Mouse (Mus musculus) gastrocnemius, adult 8-10 months (tissue): ENCODE results near the gene Ptpn6. TPM values are rescaled to one million over a fixed set of nuclear protein-coding genes. Genes with fewer than 3 reads are reported as not detected.
"Not testable (repeated sequence)": the region's sequence is repeated elsewhere in the genome, so short reads cannot be mapped to it uniquely, and the experiment has no call there.

Source experiments
- DNase-seq, 2 experiments: peaks; one replicate each; pipeline ENCODE4 v3.0.0; 2022; ENCODE audit warnings: low spot score in 2 of 2
- total RNA-seq, 4 experiments: library from RNA; stranded (reverse); gene quantifications; 2 replicates each; pipeline ENCODE4 v1.2.4; 2022

Ptpn6 gene
- total RNA-seq, 4 experiments from 2014 or later: 0.80 to 2.0 (median 1.2) TPM

- DNase-seq: peak; percentile 63 to 77
Observed at GRCm38 (mm10) chr6:124699962-124700610, 38.4 kb downstream of the Ptpn6 start.

GRCm38 (mm10) chr6:124699366-124699765 is 39.1 kb downstream of the Ptpn6 start:
- DNase-seq: no peak

DNA sequence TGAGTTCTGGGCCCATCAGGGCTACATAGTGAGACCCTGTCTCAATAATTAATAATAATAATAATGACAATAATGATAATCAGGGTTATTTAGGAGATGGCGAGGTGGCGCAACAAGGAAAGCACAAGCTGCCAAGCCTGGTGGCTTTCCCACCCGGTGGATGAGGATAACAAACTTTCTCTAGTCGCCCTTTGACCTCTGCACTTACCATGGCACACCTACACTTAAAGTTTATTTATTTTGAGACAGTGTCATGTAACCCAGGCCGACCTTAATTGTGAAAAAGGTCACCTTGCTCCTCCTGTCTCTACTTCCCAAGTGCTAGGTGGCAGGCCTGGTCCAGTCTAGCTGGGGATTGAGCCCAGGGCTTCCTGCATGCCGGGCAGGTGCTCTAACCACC is 39.8 kb downstream of the Ptpn6 start:
- no peak for DNase-seq

GRCm38 (mm10) chr6:124696441-124697150 is 41.9 kb downstream of the Ptpn6 start:
- no peak for DNase-seq

DNA sequence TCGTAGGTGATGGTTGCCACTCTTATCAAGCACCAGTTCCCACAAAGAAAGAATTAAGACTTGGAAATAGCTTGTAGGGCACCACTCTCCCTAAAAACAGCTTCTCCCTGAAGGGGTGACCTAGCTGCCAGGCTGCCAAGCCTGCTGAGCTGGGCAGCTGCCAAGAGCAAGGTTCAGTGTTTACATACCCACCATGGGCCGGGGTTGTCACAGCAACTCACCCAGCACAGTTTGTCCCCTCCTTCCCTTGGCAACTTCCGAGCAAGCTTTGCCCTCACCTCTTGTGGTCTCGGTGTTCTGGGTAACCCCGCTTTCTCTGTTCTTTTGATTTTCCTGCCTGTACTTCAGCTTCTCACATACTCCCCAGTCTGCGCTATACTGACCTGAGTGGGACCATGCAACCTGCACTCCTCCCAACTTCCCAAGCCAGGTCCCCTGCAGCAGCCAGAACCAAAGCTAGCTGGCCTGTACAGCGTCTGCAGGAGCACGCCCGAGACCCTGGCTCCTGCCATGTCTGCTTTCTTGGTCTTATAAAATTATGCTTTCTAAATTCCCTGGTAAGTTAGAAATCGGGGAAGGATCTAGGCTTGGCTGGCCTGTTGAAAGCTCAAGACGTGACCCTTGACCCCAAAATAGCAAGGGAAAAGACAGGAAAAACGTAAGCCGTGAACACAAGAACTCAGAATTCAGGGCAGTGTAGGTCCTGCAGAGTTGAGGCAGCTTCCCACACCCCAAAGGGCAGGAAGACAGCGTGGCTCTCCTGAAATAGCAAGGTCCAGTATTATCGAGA is 44.2 kb downstream of the Ptpn6 start:
- DNase-seq: peak in 1 of 2 experiments; percentile 14

DNA sequence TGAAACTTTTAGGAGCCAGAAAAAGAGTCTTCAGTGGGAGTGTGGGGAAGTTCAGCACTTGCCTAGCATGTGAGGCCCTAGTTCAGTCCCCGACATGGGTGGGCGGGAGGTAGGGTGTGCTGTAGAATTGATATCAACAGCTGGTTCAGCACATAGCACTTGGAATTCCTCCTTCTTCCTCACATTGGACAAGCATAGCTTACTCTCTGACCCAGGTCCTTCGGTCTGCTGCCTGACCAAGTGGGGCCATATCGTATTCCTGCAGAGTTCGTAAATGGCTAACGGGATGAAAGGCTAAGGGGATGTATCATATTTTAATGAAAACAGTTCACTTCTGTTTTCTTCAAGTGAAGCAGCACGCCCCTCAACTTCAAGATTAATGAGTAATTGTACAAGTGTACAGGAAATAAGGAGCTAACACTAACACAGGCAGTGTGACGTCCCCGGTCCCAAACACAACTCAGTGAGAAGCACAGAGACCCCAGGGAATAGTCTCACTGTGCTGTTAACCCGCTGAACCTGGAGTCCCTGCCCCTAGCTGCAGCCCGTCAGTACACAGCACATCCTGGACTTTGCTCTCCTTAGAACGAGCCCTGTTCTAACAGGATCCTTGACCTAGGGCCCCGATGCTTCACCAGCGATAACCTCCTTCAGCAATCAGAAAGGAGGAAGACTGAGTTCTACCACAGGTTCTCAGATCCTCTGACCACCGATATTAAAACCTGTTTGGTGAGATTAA is 45.1 kb downstream of the Ptpn6 start:
- DNase-seq: no peak

- DNase-seq: no peak
Observed at GRCm38 (mm10) chr6:124690517-124690916, 48.0 kb downstream of the Ptpn6 start.

GRCm38 (mm10) chr6:124689011-124689410 is 49.5 kb downstream of the Ptpn6 start:
- no peak for DNase-seq

DNA sequence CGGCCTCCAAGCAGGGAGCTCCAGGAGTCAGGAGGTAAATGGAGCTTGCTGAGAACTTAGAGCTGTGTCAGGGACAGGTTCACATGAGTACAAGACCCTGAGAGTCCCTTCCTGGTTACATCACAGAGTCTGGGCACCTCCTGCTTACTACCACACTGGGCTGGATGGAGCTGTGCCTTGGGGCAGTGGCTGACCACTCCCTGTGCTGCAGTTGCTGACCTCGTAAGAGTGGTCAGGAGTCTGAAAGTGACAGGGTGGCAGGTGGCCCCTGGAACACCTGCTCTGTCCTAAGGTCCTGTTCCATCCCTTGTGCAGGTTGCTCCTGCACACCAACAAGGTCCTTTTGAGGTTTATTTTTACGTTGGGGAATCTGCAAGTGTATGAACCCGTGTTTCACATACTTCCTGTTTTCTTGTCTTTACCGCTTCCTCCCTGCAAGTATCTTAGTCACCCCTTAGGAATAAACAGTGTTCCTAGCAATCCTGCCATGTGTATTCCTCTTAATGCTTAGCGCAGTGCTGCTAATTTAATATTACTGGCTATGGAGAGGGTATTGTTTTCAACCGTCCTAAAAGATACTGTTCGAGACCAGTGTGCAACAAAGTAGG is 50.3 kb downstream of the Ptpn6 start:
- no peak for DNase-seq

DNA sequence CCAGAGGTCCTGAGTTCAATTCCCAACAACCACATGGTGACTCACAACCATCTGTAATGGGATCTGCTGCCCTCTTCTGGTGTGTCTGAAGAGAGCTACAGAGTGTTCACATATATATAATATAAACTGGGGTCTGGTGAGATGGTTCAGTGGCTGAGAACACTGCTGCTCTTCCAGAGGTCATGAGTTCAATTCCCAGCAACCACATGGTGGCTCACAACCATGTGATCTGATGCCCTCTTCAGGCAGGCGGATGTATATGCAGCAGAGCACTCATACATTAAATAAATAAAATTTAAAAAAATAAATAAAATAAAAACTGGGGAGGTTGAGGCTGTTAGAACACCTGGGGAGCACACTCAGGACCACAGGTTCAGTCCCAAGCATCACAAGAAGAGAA is 51.9 kb downstream of the Ptpn6 start:
- DNase-seq: not testable (repeated sequence)

GRCm38 (mm10) chr6:124685606-124686386 is 52.7 kb downstream of the Ptpn6 start:
- no peak for DNase-seq

GRCm38 (mm10) chr6:124683591-124684417 is 54.7 kb downstream of the Ptpn6 start:
- DNase-seq: peak; percentile 30 to 58

DNA sequence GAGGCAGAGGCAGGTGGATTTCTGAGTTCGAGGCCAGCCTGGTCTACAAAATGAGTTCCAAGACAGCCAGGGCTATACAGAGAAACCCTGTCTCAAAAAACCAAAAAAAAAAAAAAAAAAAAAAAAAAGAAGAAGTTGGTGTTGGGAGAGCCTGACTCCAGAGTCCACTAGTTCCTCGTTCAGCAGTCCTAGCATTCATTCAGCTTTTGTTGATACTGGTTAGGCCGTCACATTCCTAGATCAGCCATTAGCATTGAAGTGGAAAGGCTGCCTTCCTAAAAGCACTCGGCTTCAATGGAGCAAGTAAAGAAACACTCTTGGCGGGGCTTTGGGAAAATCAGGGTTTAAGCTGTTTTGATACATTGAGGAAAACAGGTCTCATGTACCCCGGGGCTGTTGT is 56.2 kb downstream of the Ptpn6 start:
- DNase-seq: not testable (repeated sequence)

- no peak for DNase-seq
Observed at GRCm38 (mm10) chr6:124679486-124679885, 59.0 kb downstream of the Ptpn6 start.

GRCm38 (mm10) chr6:124678769-124679168 is 59.7 kb downstream of the Ptpn6 start:
- no peak for DNase-seq

GRCm38 (mm10) chr6:124676171-124676570 is 62.3 kb downstream of the Ptpn6 start:
- DNase-seq: no peak

DNA sequence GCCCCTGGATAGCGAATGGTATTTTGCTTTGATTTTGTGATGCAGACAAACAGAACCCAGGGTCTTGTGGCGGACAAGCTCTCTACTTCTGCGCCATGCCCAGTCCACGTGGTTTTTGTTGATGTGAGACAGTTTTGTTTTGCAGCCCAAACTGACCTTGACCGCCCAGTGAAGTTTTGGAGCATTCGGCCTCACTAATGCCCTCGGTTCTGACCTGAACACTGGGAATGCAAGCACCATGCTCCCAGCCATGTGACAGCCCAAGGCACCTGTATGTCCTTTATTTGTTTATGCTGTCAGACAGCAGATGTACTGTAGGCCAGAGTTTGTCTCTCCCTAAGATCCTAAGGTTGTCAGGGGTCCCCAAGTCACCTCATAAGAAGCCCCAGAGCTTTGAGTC is 63.9 kb downstream of the Ptpn6 start:
- no peak for DNase-seq

DNA sequence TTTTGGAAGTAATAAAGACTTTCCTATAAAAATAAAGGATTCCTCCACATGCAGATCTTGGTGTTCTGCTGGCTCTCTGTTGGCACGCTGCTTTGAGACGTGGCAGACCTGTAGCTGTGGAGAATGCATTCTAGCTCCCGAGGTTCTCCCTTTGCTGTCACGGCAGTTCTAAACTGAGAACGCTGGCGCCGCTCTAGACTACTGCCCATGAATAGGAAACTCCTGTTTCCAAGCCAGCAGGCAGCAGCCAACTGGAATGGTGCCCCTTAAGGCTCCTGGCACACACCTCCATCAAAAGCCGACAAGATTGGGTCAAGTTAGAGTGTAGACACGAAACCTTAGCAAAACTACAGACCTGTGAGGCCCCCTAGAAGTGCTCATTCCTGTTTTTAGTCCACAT is 64.9 kb downstream of the Ptpn6 start:
- DNase-seq: peak; percentile 27 to 59

DNA sequence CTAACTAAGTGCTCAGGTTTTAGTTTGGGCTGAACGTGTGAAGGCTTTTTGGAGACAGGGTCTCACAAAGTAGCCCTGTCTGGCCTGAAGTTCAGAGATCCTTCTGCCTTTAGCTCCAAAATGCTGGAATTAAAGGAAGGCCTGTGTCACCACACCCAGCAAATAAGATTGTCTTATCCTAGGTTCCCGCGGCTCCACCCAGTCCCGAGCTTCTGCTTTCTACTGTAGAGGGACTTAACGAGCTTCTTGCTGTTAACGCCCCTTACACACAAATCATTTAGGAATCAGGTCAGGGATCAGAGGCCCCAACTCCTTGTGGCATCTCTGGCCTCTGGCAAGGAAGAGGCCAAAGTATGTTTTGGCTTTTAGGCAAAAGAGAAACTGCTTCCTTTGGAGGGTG is 66.4 kb downstream of the Ptpn6 start:
- no peak for DNase-seq
